Mouse (Mus musculus) liver, adult 2 months (tissue): ENCODE data around the gene Terb2. TPM values are rescaled to one million over a fixed set of nuclear protein-coding genes. Genes with fewer than 3 reads are reported as not detected.

Experiments
- DNase-seq: peaks from one replicate; pipeline ENCODE4 v3.0.0-alpha.2; 2011; ENCODE audit warnings: low read depth, low spot score; ENCODE audit errors: extremely low read depth
- H3K27ac ChIP-seq: fragments of 200-500 bp; replicated peaks from 2 replicates; pipeline ENCODE4 v1.5.1; 2012; ENCODE audit warnings: low read depth, mild to moderate bottlenecking, control low read depth, inconsistent platforms, low read length; ENCODE audit not compliant: insufficient read depth
- H3K27me3 ChIP-seq: fragments of 200-500 bp; 2 replicates; pipeline ENCODE4 v1.6.1; 2012; ENCODE audit warnings: mild to moderate bottlenecking, moderate library complexity, low read length, inconsistent platforms; ENCODE audit not compliant: control insufficient read depth, insufficient read depth
- H3K36me3 ChIP-seq: fragments of 200-500 bp; 2 replicates; pipeline ENCODE4 v1.6.1; 2012; ENCODE audit warnings: low read length, inconsistent platforms; ENCODE audit not compliant: control insufficient read depth, insufficient read depth
- H3K4me1 ChIP-seq: fragments of 200-500 bp; 2 replicates; pipeline ENCODE4 v1.6.1; 2011; ENCODE audit warnings: low read length; ENCODE audit not compliant: control insufficient read depth, insufficient read depth
- H3K4me3 ChIP-seq: fragments of 200-500 bp; 2 replicates; pipeline ENCODE4 v1.5.1; 2011; ENCODE audit warnings: low read depth, mild to moderate bottlenecking, control low read depth, low read length, moderate library complexity; ENCODE audit not compliant: insufficient read depth
- H3K79me2 ChIP-seq: fragments of 200-500 bp; 2 replicates; pipeline ENCODE4 v1.6.1; 2012; ENCODE audit warnings: inconsistent platforms, mild to moderate bottlenecking, low read length, moderate library complexity; ENCODE audit not compliant: control insufficient read depth, insufficient read depth
- H3K9ac ChIP-seq: fragments of 200-500 bp; 2 replicates; pipeline ENCODE4 v1.6.1; 2012; ENCODE audit warnings: low read depth, mild to moderate bottlenecking, control low read depth, inconsistent platforms, low read length
- CTCF ChIP-seq: fragments of 200-500 bp; IDR thresholded peaks from 2 replicates; pipeline ENCODE4 v1.5.1; 2011; ENCODE audit warnings: low read depth, low read length, control low read depth
- POLR2A ChIP-seq: fragments of 200-500 bp; IDR thresholded peaks from 2 replicates; pipeline ENCODE4 v1.6.1; 2011; ENCODE audit warnings: low read length, control low read depth; ENCODE audit not compliant: insufficient read depth; ENCODE audit errors: extremely low read depth
- WGBS: fragments of 180-500 bp; shearing (Covaris S2); methylation state at CpG from one replicate; pipeline ENCODE4 v1.1.7; 2018; 5-methylcytosine and 5-hydroxymethylcytosine counted together
- polyA plus RNA-seq: library from polyadenylated mRNA; depleted of rRNA; stranded (reverse); fragments of >200 nt; gene quantifications from 2 replicates; pipeline ENCODE4 v1.2.3, GENCODE M21; 2012
- total RNA-seq: library from RNA; depleted of rRNA; stranded (reverse); fragments of >200 nt; gene quantifications from 2 replicates; pipeline ENCODE4 v1.2.3, GENCODE M21; 2014

Gene Terb2
- total and polyA plus RNA-seq, 2 experiments = not detected

DNA sequence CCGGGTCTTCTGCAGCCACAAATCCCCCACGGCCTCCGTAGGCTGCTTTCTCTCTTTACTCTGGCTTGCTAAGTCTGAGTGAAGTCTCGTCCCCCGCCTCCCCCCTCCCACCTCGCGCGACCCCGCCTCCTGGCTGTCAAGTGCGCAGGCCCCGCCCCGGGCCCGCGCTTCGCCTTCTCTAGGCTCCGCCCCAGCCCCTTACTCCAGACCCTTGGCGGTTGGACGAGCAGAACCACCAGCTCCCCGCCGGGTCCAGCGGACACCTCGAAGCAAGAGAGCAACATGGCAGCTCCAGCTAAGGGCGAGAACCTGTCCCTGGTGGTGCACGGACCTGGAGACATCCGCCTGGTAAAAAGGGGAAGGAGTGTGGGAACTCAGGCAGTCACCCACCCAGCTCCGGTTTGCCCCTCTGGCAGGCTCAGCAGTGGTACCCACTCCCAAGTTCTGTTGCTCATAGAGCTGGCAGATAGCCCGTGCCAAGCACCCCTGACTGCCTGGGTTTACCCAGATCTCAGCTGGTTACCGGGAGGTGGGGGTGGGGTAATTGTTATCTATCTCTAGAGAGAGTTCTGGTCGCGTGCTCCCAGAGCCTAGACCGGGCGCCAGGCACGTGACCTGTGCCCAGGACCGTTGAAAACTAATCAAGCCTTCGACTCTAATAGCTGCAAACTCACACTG lies 48.7 kb downstream of the Terb2 start, which contains the start of gene Sord:
Gene Sord, plus strand, starts transcription at position 139 of the 678 bp plus-strand sequence.
- Histone ChIP-seq H3K9ac (peak within 1 kb of the TSS; percentile 90), H3K36me3 (peaks cover 15% of the 10 kb centered on the region), H3K79me2 (peaks cover 11% of the 10 kb centered on the region; the same call in 1 of the 2 replicates), H3K27ac (peak within 1 kb of the TSS; percentile 99), H3K27me3 (no peaks in the 10 kb centered on the region), H3K4me1 (no peaks in the 10 kb centered on the region), H3K4me3 (peak within 1 kb of the TSS; percentile 86)
- peak; percentile 96 for TF ChIP-seq POLR2A
- no peak for TF ChIP-seq CTCF
- DNase-seq = peak; percentile 78
- under 1% methylated on average over 35 of the region's 35 CpGs for WGBS

DNA sequence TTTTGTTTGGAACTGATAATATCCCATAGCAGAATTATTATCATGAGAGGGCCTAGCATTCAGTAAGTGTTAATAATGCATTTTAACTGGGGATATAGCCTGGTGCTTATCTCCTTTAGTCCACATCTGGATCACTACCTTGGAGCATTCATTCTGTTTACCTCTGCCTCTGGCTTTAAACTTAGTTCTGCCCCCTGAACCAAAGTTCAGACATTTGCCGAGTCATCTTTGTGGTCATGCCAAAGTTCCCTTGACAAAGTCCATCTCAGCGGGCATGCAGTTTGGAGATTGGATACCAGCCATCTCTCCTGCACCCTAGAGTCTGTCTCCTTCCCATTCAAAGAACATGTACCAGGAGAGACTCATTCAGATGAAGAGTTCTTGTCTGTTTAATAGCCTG lies 49.4 kb downstream of the Terb2 start:
- peaks cover 15% of the 10 kb centered on the region for H3K36me3 ChIP-seq
- TF ChIP-seq POLR2A = no peak
- no peak for TF ChIP-seq CTCF
- no peaks in the 10 kb centered on the region for H3K27me3 ChIP-seq
- DNase-seq = peak; percentile 96
- peak overlapping the region; percentile 86 for H3K4me3 ChIP-seq
- peak overlapping the region; percentile 99 for H3K27ac ChIP-seq
- H3K4me1 ChIP-seq = no peaks in the 10 kb centered on the region
- 8% methylated on average over 2 of the region's 2 CpGs for WGBS
- peak overlapping the region; percentile 90 for H3K9ac ChIP-seq
- peaks cover 11% of the 10 kb centered on the region; the same call in 1 of the 2 replicates for H3K79me2 ChIP-seq

DNA sequence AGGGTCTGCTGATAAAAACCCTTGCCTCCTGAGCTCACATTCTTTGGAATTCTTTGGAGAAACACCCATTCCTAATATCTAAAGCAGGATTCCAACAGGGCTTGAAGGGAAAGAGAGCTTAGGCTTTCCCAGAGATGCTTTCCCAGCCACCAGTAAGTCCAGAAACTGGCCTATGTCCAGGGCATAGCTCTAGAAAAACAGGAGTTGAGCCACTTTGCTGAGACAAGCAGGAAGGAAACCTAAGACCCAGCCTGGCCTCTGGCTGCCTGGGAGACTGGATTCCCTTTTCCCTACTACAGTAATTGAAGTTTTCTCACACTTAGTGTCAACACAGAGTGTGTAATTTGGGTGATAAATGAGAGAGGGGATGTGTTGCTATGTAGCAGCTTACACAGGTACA lies 50.2 kb downstream of the Terb2 start:
- Histone ChIP-seq H3K4me1 (peaks cover under 1% of the 10 kb centered on the region; the same call in 1 of the 2 replicates), H3K36me3 (peaks cover 15% of the 10 kb centered on the region), H3K9ac (peak overlapping the region; percentile 82), H3K27ac (peak overlapping the region; percentile 99), H3K27me3 (no peaks in the 10 kb centered on the region), H3K4me3 (peak overlapping the region; percentile 69), H3K79me2 (peaks cover 11% of the 10 kb centered on the region; the same call in 1 of the 2 replicates)
- TF ChIP-seq POLR2A = no peak
- no peak for TF ChIP-seq CTCF
- DNase-seq = peak; percentile 68

DNA sequence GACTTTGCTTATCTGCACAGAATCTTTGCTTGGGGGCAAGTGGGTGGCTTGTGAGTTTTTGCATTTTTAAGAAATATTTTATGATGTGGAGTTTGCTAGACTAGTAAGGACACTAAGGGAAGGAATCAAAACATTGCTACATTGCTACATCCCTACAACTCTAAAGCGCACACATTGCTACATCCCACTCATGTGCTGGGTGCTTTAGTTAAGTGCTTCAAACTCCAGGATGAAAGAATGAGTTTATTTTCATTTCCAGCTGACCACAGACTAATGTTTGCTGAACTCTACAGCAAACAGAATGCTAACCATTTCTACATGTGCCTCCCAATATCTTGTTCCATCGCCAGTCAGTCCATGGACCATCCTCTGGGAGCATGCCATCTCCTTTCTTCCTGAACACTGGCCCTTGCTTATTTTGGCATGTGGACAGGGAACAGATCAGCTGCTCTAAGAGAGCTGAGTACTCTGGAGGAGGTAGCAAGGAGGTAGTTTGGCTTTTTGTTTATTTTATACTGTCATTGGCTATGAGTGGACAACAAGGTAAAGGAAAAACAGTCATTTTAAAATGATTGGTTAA lies 51.9 kb downstream of the Terb2 start:
- Histone ChIP-seq H3K4me1 (peaks cover 4% of the 10 kb centered on the region; the same call in 1 of the 2 replicates), H3K27me3 (no peaks in the 10 kb centered on the region), H3K27ac (peak overlapping the region; percentile 99), H3K9ac (peak overlapping the region; percentile 94), H3K4me3 (peak overlapping the region; percentile 69), H3K36me3 (peaks cover 19% of the 10 kb centered on the region), H3K79me2 (peaks cover 12% of the 10 kb centered on the region; the same call in 1 of the 2 replicates)
- WGBS = 19% methylated on average over 2 of the region's 2 CpGs
- no peak for TF ChIP-seq POLR2A
- no peak for TF ChIP-seq CTCF
- DNase-seq = peak; percentile 99

DNA sequence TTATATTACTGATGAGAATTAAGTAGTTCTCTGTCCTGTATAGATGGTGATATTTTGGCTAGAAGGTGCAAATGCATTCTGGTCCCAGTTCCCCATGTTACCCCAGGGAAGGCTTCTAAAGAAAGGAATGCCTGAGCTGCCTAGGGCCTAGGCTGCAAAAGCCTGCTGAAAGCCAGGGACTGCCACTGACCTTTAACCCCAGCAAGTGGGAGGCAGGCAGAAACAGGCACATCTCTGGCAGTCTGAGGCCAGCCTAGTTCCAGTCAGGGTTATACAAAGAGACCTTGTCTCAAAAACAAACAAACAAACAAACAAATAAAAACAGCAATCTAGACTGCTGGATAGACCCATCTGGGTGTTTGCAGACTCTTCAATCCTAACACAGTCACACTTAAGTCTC lies 54.7 kb downstream of the Terb2 start:
- peak overlapping the region; percentile 98 for H3K27ac ChIP-seq

More for the DNA sequence above, 54.7 kb downstream of the Terb2 start:
- Histone ChIP-seq H3K9ac (peak overlapping the region; percentile 74), H3K4me3 (peak overlapping the region; percentile 29; the same call in 1 of the 2 replicates), H3K27me3 (no peaks in the 10 kb centered on the region), H3K36me3 (peaks cover 31% of the 10 kb centered on the region), H3K4me1 (peaks cover 15% of the 10 kb centered on the region), H3K79me2 (peaks cover 9% of the 10 kb centered on the region; the same call in 1 of the 2 replicates)
- TF ChIP-seq CTCF (no peak), POLR2A (0 out of 2 replicates have a peak, but pooled peaks have one; percentile 21)
- peak; percentile 90 for DNase-seq
